Mouse (Mus musculus) cerebellum, adult 2 months (tissue): Measurements from ENCODE around the gene Hmga1.

Experiments
- CTCF ChIP-seq: fragments of 200-500 bp; IDR thresholded peaks from 2 replicates; pipeline ENCODE4 v1.5.1; 2011; ENCODE audit warnings: low read depth, mild to moderate bottlenecking, control low read depth, low read length, moderate library complexity, borderline replicate concordance; ENCODE audit not compliant: insufficient read depth
- POLR2A ChIP-seq: fragments of 200-500 bp; IDR thresholded peaks from 2 replicates; pipeline ENCODE4 v1.6.1; 2011; ENCODE audit warnings: low read length, control low read depth, borderline replicate concordance; ENCODE audit not compliant: insufficient read depth

GRCm38 (mm10) chr17:27568228-27568627 is 11.9 kb downstream of the Hmga1 start:
- TF ChIP-seq POLR2A, result no peak
- TF ChIP-seq CTCF, result no peak
